Mouse (Mus musculus) frontal cortex, adult 2 months (tissue): ENCODE data around the gene Gm20388. TPM values are rescaled to one million over a fixed set of nuclear protein-coding genes. Genes with fewer than 3 reads are reported as not detected.
"Not testable (repeated sequence)": the region's sequence is repeated elsewhere in the genome, so short reads cannot be mapped to it uniquely, and the experiment has no call there.

Experiments used
- DNase-seq, 2 experiments: peaks; one replicate each; pipeline ENCODE4 v3.0.0; 2022; ENCODE audit warnings: low spot score in 1 of 2; ENCODE audit errors: extremely low spot score in 1 of 2
- polyA plus RNA-seq: library from polyadenylated mRNA; depleted of rRNA; stranded (reverse); fragments of >200 nt; gene quantifications from 2 replicates; pipeline ENCODE4 v1.2.3, GENCODE M21; 2012

Gene Gm20388
- polyA plus RNA-seq, 1 experiment, result 22.2 TPM

DNA sequence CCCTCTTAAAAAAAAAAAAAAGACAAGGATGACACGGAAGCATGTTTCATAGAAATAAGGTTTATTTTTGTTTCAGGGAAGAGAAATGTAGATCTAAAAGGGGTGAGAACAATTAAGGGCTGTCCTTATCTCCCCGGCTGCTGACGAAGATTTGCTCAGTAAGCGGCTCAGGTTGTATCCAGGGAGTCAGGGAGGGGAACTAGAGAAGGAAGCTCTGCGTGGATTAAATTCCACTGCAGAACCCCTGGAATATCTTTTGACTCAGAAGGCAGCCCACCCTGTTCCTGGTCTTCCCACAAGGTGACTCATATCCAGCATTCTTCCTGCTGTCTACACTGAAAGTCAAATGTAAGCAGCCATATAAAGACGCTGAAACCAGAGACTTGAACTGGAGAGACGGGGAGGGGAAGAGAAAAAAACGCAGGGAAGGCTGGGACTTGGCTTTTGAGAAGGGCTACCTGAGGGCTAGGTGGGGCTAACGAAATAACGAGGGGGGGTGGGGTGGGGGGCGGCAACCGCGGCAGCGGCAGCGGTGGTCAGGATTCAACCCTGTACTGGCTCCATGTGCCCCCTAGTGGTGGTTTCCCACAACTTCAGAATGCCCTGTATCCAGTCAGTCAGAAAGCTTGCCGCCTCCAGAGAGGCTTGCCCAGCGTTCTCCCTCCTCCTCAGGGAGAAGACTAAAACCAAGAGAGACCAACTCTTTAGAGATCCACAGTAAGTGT lies 3511.6 kb downstream of the Gm20388 start:
- peak; percentile 74 to 92 for DNase-seq

DNA sequence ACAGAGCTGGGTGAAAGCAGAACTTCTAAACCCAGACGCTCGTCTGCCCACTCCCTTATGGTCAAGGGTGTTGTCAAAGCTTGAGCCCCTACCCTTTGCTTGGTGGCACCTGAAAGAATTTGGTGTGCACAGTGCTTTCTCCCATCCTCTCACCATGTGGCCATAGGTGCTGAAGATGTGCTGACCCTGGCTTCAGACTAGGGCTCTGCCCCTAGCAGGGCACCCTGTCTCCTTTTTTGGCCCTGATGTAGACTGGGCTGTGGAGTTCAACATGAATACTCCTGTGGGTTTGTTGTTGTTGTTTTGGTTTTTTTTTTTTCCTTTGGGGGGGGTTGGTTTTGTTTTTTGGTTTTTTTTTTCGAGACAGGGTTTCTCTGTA lies 3512.1 kb downstream of the Gm20388 start:
- no peak for DNase-seq

DNA sequence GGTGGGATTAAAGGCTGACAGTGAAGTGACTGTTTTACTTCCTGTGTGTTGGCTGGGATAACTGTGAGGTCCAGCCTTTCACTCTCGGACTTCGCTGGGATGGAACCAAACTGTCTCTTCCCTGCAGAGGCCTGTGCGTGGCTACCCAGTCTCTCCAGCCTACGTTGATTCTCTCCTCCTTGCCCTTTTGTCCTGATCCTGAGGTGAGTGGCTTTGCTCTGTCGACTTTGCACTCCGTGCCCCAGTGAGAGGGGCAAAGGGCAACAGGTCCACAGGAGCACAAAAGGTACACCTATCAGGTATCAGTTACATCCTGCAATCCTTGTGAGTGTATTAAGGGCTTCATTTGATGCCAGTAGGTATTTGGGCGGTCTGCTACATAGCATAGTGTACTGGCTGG lies 3512.8 kb downstream of the Gm20388 start, which contains the start of gene Def8:
Gene Def8 (plus strand): TSS at position 87 of the 400 bp plus-strand sequence.
- no peak for DNase-seq

DNA sequence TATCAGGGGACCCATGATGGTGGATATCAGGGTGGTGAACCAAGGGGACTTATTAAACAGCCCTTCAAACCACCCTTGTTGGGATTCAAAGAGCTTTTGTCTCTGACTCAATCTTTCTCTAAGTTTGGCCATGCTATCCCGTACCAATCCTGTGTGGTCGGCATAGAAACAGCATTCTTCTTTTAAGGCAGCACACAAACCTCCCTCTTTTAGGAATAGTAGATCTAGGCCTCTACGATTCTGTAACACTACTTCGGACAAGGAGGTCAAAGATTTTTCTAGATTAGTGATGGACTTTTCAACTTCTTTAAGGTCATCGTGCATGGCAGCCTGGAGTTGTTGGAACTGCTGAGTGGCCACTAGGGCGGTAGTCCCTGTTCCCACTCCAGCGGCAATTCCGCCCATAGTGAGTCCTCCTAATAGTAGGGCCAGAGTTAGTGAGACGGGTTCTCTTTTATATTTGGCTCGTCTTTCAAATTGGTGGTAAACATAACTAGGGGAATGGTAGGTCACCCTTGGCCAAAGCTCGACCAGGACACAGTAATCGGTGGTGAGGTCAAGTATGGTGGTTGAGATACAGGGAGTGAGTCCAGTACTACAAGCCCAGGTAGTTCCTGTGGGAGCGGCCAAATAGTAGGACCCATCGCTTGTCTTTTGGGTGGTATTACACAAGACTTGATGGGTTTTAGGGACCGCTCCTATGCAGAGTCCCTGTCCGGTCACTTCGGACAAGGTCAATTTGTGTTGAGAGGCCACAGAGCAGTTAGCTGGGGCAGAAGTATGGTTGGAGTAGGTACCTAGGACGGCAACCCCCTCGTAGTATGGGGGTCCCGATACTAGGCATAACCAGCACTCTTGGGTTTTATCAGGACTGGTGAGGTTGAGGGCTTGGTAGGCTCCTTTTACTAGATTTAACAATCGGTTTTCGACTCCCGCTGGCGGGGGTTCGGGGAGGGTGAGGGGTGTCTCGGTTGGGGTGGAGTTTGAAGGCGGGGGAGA lies 3516.2 kb downstream of the Gm20388 start:
- DNase-seq, result no peak

DNA sequence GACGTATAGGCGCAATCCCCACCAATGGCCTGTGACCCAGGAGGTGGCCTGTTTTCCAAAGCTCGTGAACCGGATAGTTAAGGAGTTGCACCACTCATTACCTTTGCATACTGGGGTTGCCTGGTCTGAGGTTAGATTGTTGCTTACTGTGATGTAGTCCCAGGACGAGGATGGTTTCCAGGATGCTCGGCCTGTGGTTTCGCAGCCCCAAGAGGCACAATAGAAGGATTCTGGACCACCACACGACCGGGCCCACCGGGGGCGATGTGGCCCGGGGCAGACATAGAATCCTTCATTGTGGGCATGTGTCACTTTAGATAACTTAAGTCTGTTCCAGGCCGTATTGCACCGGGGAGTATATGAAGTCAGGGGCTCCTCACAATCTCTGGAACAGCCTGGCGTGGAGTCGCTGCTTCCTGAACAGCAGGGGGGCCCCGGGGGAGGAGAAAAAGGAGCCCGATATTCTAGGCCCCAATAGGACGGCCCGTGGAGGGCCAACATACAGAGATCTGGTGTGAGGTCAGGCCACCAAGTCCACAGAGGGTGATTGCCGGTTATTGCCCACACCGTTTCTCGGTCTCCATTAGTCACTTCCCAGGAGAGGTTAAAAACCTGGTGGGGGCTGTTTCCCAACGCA lies 3517.1 kb downstream of the Gm20388 start:
- no peak for DNase-seq

DNA sequence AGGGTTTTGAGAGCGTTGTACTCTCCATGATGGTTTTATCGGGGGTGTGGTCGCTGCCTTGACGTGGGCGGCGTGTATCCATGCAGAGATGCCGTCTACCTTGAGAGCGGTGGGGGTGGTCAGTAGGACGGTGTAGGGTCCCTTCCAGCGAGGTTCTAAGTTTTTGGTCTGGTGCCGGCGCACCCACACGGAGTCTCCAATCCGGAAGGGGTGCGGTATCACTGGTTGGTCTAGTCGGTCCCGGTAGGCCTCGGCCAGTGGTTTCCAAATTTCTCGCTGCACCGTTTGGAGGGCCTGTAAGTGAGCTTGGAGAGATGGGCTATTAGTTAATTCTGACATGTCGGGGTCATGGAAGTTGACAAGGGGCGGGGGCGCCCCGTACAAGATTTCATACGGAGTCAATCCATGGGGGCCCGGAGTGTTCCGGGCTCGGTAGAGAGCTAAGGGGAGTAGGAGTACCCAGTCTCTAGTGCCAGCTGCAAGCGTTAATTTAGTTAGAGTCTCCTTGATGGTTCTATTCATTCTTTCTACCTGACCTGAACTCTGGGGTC lies 3517.8 kb downstream of the Gm20388 start:
- no peak for DNase-seq

DNA sequence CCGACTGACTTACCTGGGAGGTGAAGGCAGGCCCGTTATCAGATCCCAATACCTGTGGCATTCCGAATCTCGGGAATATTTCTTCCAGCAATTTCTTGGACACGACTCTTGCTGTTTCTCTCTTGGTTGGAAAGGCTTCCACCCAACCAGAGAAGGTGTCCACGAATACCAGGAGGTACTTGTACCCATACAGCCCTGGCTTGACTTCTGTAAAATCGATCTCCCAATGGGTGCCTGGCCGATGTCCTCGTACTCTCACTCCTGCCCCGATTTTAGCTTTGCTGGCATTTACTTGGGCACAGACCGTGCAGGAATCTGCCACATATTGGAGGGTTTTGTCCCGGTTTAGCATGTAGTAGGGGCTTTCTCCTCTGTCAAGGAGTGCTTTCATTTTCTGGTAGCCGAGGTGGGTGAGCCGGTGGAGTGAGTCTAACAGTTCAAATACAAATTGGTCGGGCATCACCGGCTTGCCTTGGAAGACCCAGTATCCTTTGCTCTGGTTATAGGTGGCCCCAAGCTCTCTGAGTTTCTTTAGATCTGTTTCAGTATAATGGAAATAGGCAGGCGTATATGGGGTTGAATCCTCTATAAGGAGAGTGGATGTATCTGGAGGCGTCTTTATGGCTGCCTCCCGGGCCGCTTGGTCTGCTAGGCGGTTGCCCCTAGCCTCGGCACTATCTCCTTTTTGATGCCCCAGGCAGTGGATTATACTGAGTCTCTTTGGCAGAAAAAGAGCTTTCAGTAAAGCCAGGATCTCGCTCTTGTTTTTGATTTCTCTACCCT lies 3518.5 kb downstream of the Gm20388 start:
- no peak for DNase-seq

DNA sequence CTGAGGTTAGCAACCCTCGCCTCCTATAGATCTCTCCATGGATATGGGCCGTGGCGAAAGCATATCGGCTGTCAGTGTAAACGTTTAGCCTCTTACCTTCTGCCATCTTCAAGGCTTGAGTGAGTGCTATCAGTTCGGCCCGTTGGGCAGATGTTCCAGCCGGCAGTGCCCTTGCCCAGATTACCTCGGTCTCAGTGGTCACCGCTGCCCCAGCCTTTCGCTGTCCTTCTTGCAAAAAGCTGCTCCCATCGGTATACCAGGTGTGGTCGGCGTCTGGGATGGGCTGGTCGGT lies 3519.0 kb downstream of the Gm20388 start:
- DNase-seq, result not testable (repeated sequence)

DNA sequence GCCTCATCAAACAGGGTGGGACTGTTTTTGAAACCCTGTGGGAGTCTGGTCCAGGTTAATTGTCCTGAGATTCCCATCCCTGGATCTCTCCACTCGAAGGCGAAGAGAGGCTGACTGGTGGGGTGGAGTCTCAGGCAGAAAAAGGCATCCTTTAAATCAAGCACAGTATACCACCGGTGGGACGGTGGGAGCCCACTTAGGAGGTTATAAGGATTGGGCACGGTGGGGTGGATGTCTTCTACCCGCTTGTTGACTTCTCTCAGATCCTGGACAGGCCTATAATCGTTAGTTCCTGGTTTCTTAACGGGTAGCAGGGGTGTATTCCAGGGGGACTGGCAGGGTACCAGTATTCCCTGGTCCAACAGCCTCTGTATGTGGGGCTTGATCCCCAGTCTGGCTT lies 3520.3 kb downstream of the Gm20388 start:
- not testable (repeated sequence) for DNase-seq

DNA sequence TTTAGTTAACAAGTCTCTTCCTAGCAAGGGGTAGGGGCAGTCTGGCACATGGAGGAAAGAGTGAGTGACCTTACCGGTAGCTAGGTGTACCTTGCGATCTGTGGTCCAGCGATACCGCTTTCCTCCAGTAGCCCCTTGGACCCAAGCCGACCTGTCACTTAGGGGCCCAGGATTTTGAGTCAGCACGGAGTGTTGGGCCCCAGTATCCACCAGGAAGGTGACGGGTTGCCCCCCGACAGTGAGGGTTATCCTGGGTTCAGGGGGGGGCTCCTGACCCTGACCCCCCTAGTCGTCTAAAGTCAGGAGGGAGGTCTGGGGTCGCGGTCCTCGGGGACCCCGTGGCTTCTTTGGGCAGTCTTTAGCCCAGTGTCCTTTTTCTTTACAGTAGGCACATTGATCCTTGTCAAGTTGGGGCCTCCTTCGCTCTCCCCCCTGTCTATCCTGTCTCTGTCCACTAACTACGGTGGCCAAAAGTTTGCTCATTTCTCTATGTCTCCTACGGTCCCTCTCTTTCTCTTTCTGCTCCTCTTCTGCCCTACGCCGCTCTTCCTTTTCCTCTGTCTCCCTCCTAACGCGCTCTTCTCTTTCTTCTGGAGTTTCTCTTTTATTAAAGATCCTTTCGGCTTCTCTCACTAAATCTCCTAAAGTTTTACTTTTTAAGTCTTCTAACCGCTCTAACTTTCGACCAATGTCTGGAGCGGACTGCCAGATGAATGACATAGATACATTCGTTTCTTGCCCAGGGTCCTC lies 3521.2 kb downstream of the Gm20388 start:
- DNase-seq, result no peak

DNA sequence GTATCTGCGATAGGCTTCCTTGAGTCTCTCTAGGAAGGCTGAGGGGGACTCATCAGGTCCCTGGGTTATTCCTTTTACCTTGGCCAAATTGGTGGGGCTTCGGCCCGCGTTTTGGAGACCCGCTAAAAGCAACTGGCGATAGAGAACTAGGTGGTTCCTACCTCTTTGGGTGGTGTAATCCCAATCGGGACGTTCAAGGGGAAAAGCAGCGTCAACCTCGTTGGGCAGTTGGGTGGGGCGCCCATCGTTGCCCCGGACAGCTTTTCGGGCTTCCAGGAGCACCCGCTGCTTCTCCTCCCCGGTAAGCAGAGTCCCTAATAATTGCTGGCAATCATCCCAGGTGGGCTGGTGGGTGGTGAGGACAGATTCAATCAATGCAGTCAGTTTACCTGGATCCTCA lies 3521.7 kb downstream of the Gm20388 start:
- no peak for DNase-seq

DNA sequence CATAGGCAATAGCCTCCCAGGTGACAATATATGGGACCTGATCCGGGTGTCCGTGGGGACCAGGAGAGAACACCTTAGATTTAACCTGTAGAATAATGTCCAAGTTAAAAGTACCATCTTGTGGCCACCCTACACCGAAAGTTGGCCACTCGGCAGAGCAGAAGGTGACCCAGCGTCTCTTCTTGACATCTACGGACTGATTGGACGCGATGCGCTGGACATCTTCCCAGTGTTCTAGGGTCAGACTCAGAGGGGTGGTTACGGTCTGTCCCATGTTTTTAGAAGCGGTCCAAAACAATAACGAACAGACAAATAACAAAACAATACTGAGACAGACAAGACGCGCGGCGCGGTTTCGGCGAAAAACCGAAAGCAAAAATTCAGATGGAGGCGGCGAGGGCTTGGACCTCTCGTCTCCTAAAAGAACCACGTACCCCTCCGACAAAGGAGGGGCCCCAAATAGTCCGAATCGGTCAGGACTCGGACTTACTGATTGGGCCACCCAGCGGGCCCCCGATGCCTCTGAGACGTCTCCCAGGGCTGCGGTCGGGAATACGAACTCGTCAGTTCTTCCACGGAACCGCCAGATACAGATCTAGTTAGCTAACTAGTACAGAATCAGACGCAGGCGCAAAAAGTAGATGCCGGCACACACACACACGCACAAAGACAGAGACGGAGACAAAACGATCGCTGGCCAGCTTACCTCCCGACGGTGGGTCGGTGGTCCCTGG lies 3522.8 kb downstream of the Gm20388 start:
- DNase-seq, result not testable (repeated sequence)

DNA sequence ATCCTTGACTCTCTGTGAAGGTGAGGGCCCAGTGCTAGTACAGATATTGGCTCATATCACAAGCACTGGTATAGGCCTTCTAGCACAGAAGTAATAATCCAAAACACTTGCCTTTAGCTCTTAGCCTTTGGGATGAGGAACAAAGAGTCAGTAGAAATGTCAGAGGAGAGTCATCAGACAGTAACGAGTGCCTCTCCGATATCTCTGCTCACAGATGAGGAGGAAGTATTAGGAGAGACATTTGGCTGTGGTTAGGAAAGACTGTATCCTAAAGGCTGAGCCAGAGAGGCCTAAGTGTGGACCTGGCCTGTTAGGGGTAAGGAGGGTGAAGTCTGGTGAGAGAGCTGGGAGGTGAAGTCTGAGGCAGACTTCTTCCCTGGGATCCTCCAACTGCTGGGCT lies 3531.1 kb downstream of the Gm20388 start:
- DNase-seq, result no peak

DNA sequence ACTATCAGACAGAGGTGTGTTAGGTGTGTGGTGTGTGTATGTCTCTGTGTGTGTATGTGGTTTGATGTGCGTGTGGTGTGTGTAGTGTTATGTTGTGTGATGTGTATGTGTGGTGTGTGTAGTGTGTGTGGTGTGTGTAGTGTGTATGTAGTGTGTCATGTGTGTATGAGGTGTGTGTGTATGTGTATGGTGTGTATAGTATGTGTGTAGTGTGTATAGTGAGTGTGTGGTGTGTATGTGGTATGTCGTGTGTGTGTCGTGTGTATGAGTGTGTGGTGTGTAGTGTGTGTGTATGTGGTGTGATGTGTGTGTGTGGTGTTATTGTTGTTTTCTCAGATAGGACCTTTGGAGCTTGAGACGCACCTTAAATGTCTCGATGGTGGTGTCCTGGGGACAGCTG lies 3531.7 kb downstream of the Gm20388 start:
- no peak for DNase-seq

DNA sequence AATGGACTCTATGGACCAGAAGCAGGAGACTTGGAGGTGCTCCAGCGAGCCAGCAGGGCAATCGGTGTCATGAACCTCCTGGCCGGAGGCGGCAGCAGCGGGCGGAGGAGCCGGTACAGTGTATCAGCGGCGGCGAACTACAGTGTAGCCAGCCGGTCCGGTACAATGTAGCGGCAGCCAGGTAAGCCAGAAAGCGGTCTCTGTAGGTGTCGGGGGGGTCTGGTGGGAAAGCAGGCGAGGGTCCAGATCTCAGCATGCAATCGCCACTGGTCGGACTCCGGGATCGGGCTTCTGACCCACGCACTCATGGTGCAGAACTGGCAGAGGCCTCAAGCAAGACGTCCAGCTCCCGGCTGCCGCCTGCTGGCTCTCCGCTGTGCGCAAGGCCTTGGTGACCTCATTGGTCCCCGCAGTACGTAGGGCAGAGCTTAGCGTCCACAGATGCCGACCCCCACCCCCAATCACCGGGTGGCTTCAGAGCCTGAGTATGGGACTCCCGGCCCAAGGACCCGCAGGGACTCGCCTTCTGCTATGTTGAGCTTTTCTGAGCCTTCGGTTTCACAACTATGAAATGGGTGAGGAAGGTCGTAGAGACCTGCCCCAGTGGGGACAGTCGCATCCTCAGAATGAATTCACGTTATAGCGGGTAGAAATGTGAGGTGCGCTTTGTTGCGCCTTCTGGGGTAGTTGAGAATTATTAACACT lies 3532.4 kb downstream of the Gm20388 start:
- DNase-seq, result peak; percentile 82 to 96

DNA sequence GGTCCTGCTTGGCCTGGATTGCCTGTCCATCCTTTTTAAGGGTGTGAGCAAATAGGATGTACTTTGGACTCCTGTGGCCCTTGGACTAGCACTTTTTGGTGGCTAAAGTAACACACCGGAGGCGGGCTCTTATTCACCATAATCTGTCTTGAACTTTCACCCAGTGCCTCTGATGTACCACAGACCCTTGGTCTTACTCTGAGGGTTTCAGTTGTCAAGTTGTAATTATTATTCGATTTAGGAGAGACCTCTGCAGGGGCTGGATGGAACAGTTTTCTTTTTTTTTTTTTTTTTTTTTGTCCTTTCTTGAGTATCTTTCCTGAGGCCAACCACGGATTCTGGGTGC lies 3532.9 kb downstream of the Gm20388 start:
- peak in 1 of 2 experiments; percentile 14 for DNase-seq

DNA sequence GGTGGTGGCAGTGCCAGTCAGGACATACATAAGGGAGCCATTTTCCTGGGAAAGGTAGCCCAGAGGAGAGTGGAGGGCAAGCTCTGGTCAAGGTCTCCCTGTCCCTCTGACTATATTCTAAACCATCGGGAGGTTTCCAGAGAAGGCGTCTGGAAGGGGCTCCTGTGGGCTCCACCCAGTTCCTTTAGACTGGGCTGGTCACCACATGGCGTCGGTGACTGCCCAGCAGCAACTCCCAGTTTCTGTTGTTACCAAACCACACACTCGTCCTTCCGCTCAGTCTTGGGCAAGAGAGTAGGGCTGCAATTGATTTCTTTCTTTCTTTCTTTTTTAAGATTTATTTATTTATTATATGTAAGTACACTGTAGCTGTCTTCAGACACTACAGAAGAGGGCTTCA lies 3533.5 kb downstream of the Gm20388 start:
- no peak for DNase-seq

DNA sequence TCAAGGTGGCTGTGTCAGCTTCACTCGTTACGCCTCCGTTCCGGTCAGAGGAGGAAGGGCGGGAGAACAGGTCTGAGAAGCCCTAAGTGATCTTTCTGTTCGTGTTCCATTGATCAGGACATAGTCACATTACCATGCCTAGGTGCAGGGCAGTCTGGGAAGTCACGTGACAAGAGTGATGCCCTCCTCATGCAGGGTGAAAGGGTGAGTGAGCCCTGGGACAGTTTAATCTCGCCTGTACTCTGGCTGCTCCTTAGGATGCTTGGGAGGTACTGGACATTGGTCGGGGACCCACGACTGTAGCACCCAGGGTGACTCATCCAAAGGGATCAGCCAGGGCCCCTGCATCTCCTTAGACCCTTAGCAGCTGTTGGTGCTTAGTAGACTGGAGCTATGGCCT lies 3535.3 kb downstream of the Gm20388 start:
- DNase-seq, result no peak
